Mouse (Mus musculus): ENCODE data around the gene Cyp2g1. TPM values are rescaled to one million over a fixed set of nuclear protein-coding genes. Genes with fewer than 3 reads are reported as not detected.

Cyp2g1 gene
- polyA plus RNA-seq (2015; fragmentation: Nextera tagmentation; extraction: Ambion mirVana) = 0.08 and 0.10 TPM in 2 replicates

- Histone ChIP-seq H3K9me3 (ENCODE audit: low read length) (no peaks in the 10 kb centered on the region), H3K9ac (replicated peaks; ENCODE audit: low read depth) (no peak within 1 kb of the TSS), H3K4me3 (ENCODE audit: low read depth, low read length) (no peak within 1 kb of the TSS), H3K4me1 (ENCODE audit: insufficient read depth, low read depth, low read length) (no peaks in the 10 kb centered on the region), H3K36me3 (ENCODE audit: insufficient read depth, low read length) (no peaks in the 10 kb centered on the region), H3K4me2 (replicated peaks; ENCODE audit: low read depth, low read length) (no peak within 1 kb of the TSS), H3K27me3 (replicated peaks; ENCODE audit: insufficient read depth, low read length) (no peaks in the 10 kb centered on the region), H3K27ac (ENCODE audit: low read length) (no peak within 1 kb of the TSS)
- no peak for ATAC-seq
- WGBS = 86% methylated on average over 2 of the region's 2 CpGs
- DNase-seq (ENCODE audit: low spot score) = no peak
- no peak for TF ChIP-seq EP300 (IDR thresholded peaks at IDR 0.05)
- no peak for TF ChIP-seq CTCF (IDR thresholded peaks at IDR 0.05)
These were observed at the start of gene Cyp2g1 for GRCm38 (mm10) chr7:26808592-26808991. Gene Cyp2g1, plus strand, starts transcription at chr7:26808892.

DNA sequence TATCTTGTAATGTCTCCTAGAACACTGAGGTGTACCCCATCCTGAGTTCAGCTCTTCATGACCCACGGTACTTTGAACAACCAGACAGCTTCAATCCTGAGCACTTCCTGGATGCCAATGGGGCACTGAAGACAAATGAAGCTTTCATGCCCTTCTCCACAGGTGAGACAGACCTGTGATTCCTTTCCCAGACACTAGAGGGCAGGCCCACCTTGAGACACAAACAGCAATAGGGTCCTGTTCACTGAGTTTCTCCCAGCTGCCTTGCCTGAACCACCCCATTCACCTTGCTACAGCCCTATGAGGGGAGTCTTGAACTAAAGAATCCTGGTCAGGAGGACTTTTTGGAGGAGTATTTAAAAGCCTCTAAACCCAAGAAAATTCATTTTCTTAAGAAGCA, 41.6 kb upstream of the Cyp2g1 start:
- peak; percentile 29 for DNase-seq (ENCODE audit: low spot score)

DNA sequence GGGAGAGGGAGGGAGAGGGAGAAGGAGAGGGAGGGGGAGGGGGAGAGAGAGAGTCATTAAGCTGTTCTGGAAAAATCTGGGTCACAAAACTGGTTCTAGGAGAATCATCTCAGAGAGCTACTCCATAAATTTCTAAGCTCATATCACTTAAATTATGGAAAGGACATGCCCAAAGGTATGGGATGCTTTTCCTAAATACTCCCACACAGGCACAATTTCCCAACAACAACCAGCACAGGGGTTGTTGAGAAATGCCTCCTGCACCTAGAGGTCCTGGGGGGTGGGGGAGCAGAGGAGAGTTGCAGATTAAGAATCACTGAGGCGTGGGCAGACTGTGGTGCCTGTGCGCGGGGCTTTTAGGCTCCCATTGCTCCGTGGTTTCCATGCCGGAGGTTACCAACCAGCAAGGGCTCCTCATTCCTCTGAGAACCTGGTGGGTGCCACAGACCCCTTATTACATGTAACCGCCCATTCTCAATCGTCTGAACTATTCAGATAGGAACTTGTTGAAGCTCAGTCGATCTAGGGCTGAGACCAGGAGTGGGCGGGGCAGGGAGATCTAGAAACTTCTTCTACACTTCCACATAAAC, 38.7 kb upstream of the Cyp2g1 start:
- Histone ChIP-seq H3K4me3 (ENCODE audit: low read depth, low read length) (no peak overlapping the region), H3K9me3 (ENCODE audit: low read length) (no peaks in the 10 kb centered on the region), H3K4me1 (ENCODE audit: insufficient read depth, low read depth, low read length) (no peaks in the 10 kb centered on the region), H3K9ac (replicated peaks; ENCODE audit: low read depth) (no peak overlapping the region), H3K27ac (ENCODE audit: low read length) (no peak overlapping the region), H3K27me3 (replicated peaks; ENCODE audit: insufficient read depth, low read length) (no peaks in the 10 kb centered on the region), H3K4me2 (replicated peaks; ENCODE audit: low read depth, low read length) (no peak overlapping the region), H3K36me3 (ENCODE audit: insufficient read depth, low read length) (no peaks in the 10 kb centered on the region)
- no peak for TF ChIP-seq EP300 (IDR thresholded peaks at IDR 0.05)
- no peak for TF ChIP-seq CTCF (IDR thresholded peaks at IDR 0.05)
- no peak for DNase-seq (ENCODE audit: low spot score)
- no peak for ATAC-seq
- WGBS = 76% methylated on average over 9 of the region's 9 CpGs

More for the DNA sequence above, 41.6 kb upstream of the Cyp2g1 start:
- no peaks in the 10 kb centered on the region for H3K9me3 ChIP-seq (ENCODE audit: low read length)
- no peak overlapping the region for H3K4me3 ChIP-seq (ENCODE audit: low read depth, low read length)
- H3K36me3 ChIP-seq (ENCODE audit: insufficient read depth, low read length) = no peaks in the 10 kb centered on the region
- no peak overlapping the region for H3K27ac ChIP-seq (ENCODE audit: low read length)
- TF ChIP-seq EP300 (IDR thresholded peaks at IDR 0.05) (no peak), CTCF (IDR thresholded peaks at IDR 0.05) (peak; percentile 74)
- no peak overlapping the region for H3K9ac ChIP-seq (replicated peaks; ENCODE audit: low read depth)
- WGBS = 35% methylated on average over 1 of the region's 1 CpGs
- no peak overlapping the region for H3K4me2 ChIP-seq (replicated peaks; ENCODE audit: low read depth, low read length)
- no peak for ATAC-seq
- H3K4me1 ChIP-seq (ENCODE audit: insufficient read depth, low read depth, low read length) = no peaks in the 10 kb centered on the region
- H3K27me3 ChIP-seq (replicated peaks; ENCODE audit: insufficient read depth, low read length) = no peaks in the 10 kb centered on the region

DNA sequence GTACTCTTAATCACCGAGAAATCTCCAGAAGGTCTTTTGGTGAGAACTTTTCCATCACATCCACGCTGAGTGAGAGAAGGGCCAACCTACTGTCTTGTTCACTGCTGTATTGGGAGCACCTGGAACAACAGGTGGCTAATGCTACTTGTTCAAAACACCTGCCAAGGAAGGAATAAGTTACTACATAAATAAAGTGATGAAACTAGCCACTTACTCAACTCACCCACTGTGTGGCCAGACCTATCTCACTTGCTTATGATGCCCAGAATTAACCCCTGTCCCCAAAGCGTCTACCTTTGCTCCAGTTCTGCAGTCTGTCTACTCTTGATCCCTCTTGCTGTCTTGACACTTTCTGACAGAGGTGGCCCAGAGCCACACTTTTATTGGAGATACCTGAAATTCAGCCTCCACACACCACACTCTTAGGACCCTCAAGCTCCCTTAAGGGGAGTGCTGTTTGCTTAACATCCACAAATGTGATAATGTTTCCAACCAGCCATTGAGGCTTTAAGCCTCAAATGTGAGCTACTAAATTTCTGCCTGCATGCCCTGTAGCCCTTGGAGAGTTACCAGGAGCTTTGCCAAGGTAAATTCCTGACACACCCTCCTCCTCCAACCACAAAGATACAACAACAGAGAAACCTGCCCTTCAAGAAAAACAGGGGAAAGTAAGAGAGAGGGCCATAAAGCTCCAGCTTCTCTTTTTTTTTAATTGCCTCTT, 35.7 kb upstream of the Cyp2g1 start:
- Histone ChIP-seq H3K4me3 (ENCODE audit: low read depth, low read length) (no peak overlapping the region), H3K36me3 (ENCODE audit: insufficient read depth, low read length) (no peaks in the 10 kb centered on the region), H3K9me3 (ENCODE audit: low read length) (no peaks in the 10 kb centered on the region), H3K4me2 (replicated peaks; ENCODE audit: low read depth, low read length) (no peak overlapping the region), H3K27ac (ENCODE audit: low read length) (peak overlapping the region; percentile 3), H3K9ac (replicated peaks; ENCODE audit: low read depth) (no peak overlapping the region), H3K27me3 (replicated peaks; ENCODE audit: insufficient read depth, low read length) (no peaks in the 10 kb centered on the region), H3K4me1 (ENCODE audit: insufficient read depth, low read depth, low read length) (no peaks in the 10 kb centered on the region)
- WGBS = 53% methylated on average over 3 of the region's 3 CpGs
- TF ChIP-seq EP300 (IDR thresholded peaks at IDR 0.05) = no peak
- no peak for TF ChIP-seq CTCF (IDR thresholded peaks at IDR 0.05)
- peak; percentile 79 for ATAC-seq
- DNase-seq (ENCODE audit: low spot score) = peak; percentile 77

DNA sequence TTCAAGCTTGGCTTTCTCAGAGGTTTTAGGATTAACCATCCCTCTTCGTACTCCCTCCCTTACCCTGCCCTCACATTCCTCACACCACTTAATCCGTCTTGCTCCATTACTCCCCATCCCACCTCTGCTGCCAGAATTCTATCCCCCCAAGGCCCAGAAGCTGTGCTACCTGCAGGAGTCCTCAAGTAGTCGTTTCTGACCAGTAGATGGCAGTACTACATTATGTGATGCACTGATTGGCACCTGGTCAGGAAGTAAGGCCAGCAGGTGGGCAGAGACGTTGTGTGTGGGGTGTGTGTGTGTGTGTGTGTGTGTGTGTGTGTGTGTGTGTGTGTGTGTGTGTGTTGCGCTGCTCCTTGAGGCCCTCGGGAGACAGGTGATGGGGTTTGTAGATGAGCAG, 32.8 kb upstream of the Cyp2g1 start:
- Histone ChIP-seq H3K27ac (ENCODE audit: low read length) (no peak overlapping the region), H3K4me3 (ENCODE audit: low read depth, low read length) (no peak overlapping the region), H3K4me1 (ENCODE audit: insufficient read depth, low read depth, low read length) (no peaks in the 10 kb centered on the region), H3K9ac (replicated peaks; ENCODE audit: low read depth) (no peak overlapping the region), H3K4me2 (replicated peaks; ENCODE audit: low read depth, low read length) (no peak overlapping the region), H3K36me3 (ENCODE audit: insufficient read depth, low read length) (no peaks in the 10 kb centered on the region), H3K27me3 (replicated peaks; ENCODE audit: insufficient read depth, low read length) (no peaks in the 10 kb centered on the region), H3K9me3 (ENCODE audit: low read length) (no peaks in the 10 kb centered on the region)
- TF ChIP-seq CTCF (IDR thresholded peaks at IDR 0.05) (peak; percentile 71), EP300 (IDR thresholded peaks at IDR 0.05) (no peak)
- WGBS = 11% methylated on average over 6 of the region's 6 CpGs
- ATAC-seq = peak; percentile 59; the same call in 1 of the 2 replicates
- DNase-seq (ENCODE audit: low spot score) = peak; percentile 53

DNA sequence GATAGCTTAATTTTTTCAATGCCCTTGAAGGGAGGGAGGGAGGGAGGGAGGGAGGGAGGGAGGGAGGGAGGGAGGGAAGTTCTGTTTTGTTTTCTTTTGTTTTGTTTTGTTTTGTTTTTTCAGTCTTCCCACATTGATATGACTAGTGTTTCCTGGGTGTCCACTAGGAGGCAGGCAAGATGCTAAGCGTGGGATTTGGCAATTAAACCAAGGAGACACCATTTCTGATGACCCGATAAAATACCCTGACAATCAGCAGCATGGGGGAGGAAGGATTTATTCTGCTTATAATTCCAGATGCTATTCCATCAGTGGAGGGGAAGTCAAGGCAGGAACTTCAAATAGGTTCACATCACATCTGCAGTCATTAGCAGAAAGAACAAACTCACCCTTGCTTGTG, 30.9 kb upstream of the Cyp2g1 start:
- H3K36me3 ChIP-seq (ENCODE audit: insufficient read depth, low read length) = no peaks in the 10 kb centered on the region
- no peak overlapping the region for H3K4me3 ChIP-seq (ENCODE audit: low read depth, low read length)
- no peak overlapping the region for H3K4me2 ChIP-seq (replicated peaks; ENCODE audit: low read depth, low read length)
- H3K27me3 ChIP-seq (replicated peaks; ENCODE audit: insufficient read depth, low read length) = no peaks in the 10 kb centered on the region
- DNase-seq (ENCODE audit: low spot score) (no peak), ATAC-seq (no peak)
- TF ChIP-seq CTCF (IDR thresholded peaks at IDR 0.05) (peak; percentile 43), EP300 (IDR thresholded peaks at IDR 0.05) (no peak)
- H3K9me3 ChIP-seq (ENCODE audit: low read length) = no peaks in the 10 kb centered on the region
- no peaks in the 10 kb centered on the region for H3K4me1 ChIP-seq (ENCODE audit: insufficient read depth, low read depth, low read length)
- H3K27ac ChIP-seq (ENCODE audit: low read length) = no peak overlapping the region
- H3K9ac ChIP-seq (replicated peaks; ENCODE audit: low read depth) = no peak overlapping the region
- 39% methylated on average over 2 of the region's 2 CpGs for WGBS

Data from lung, postnatal 0 days (tissue).